Mouse (Mus musculus): Measurements from ENCODE around the gene Scamp5.

GRCm38 (mm10) chr9:57517113-57517512 is 49.3 kb upstream of the Scamp5 start:
- TF ChIP-seq CHD2 (IDR thresholded peaks at IDR 0.05; ENCODE audit: low read depth, low read length) (no peak), HCFC1 (IDR thresholded peaks at IDR 0.05; ENCODE audit: borderline replicate concordance, insufficient read depth, low read length) (no peak), ZC3H11A (IDR thresholded peaks at IDR 0.05; ENCODE audit: borderline replicate concordance, low read depth, low read length) (peak; percentile 19; the same call in 1 of the 2 replicates), ZNF384 (IDR thresholded peaks at IDR 0.05; ENCODE audit: low read depth, low read length) (no peak)
